ENCODE assay signal across 8 mouse cellular contexts in the genomic region with DNA sequence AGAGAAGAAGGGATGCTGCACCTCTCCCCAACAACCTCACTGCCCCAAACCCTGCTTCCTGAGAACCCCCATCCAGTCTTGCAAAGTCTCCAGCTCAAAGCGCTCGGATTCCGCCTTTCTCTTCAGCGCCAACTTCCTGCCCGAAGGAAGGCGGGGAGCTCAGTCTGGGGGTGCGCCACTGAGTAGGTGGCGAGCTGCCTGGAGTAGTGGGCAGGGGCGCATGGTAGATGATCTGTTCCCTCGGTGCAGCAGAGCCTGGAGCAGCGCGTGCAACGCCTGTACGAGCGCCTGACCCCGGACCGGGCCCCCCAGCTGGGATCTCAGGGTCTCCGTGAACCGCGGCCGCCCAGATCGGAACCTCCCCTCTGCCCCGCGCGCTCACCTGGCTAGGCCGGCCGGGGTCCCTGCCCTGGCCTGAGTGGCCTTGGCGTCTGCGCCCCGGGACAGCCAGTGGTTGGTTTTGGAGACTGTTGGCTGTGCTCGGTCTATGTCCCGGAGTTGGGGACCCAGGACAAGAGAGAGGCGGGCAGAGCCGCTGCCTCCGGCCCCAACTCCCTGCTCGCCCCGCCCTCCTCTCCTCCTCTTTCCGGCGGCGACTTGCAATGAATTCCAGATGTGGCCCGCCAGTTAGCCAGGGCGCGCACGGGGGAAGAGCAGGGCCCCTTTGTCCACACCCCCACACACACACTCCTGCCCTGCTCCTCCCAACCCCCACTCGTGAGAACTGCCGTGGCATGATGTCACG. TPM values are rescaled to one million over a fixed set of nuclear protein-coding genes. Genes with fewer than 3 reads are reported as not detected.
DNase-seq lines count a peak whose midpoint lies in the region; ATAC-seq and TF ChIP-seq lines count a peak whose summit lies in the region.

TSS of gene S1pr2 (minus strand) at position 566 of the 745 bp plus-strand sequence.

- TF ChIP-seq CTCF in left cerebral cortex, adult 2 months (IDR thresholded peaks at IDR 0.05) = no peak

- no peaks in the 10 kb centered on the region for H3K36me3 ChIP-seq in hindbrain, embryonic 13.5 days
- H3K36me3 ChIP-seq in macrophage (ENCODE audit: inconsistent target) = peaks cover 12% of the 10 kb centered on the region; the same call in 1 of the 2 replicates

- H3K4me2 ChIP-seq in hindbrain, embryonic 13.5 days = peak within 1 kb of the TSS; percentile 98

- H3K9me3 ChIP-seq in hindbrain, embryonic 13.5 days = no peaks in the 10 kb centered on the region

- peak within 1 kb of the TSS; percentile 85 for H3K9ac ChIP-seq in hindbrain, embryonic 13.5 days

- peaks cover 42% of the 10 kb centered on the region for H3K4me1 ChIP-seq in hindbrain, embryonic 13.5 days (replicated peaks)

- peak within 1 kb of the TSS; percentile 63 for H3K4me3 ChIP-seq in hindbrain, embryonic 13.5 days
- peak within 1 kb of the TSS; percentile 83 for H3K4me3 ChIP-seq in left cerebral cortex, adult 2 months
- peak within 1 kb of the TSS; percentile 98 for H3K4me3 ChIP-seq in macrophage (ENCODE audit: inconsistent target)

- ATAC-seq in hindbrain, embryonic 13.5 days (ENCODE audit: low FRiP score) = peak; percentile 58

- H3K27ac ChIP-seq in hindbrain, embryonic 13.5 days = peak within 1 kb of the TSS; percentile 68
- peak within 1 kb of the TSS; percentile 52 for H3K27ac ChIP-seq in left cerebral cortex, adult 2 months
- H3K27ac ChIP-seq in macrophage = peak within 1 kb of the TSS; percentile 90

- H3K27me3 ChIP-seq in hindbrain, embryonic 13.5 days = peaks cover 8% of the 10 kb centered on the region; the same call in 1 of the 2 replicates

- under 1% methylated on average over 44 of the region's 47 CpGs for WGBS in hindbrain, embryonic 13.5 days
- WGBS in macrophage (ENCODE audit: missing documents) = under 1% methylated on average over 47 of the region's 47 CpGs

- peaks cover 49% of the 10 kb centered on the region for H3K79me2 ChIP-seq in macrophage (ENCODE audit: inconsistent target)

- peak; percentile 93 for DNase-seq in NIH3T3 (ENCODE audit: low read depth)
- DNase-seq in cerebellum, postnatal 25 days = peak; percentile 23 to 48
- DNase-seq in frontal cortex, postnatal 25 days (ENCODE audit: low spot score in 2 of 2) = peak; percentile 28 to 41
- DNase-seq in left cerebral cortex, adult 2 months (ENCODE audit: extremely low spot score in 1 of 2, low spot score in 2 of 2) = peak; percentile 40 to 50
- DNase-seq in right cerebral cortex, adult 18-20 months = peak; percentile 57
- DNase-seq in urinary bladder, adult 2 months (ENCODE audit: low spot score) = peak; percentile 62

- intact Hi-C loops in left cerebral cortex, adult 2 months (cut with DNase I) = no loop called here

RNA-seq across cellular contexts. Expression of gene S1pr2, which starts in this region (rescaled TPM):
- polyA plus RNA-seq in hindbrain, embryonic 13.5 days (2015; fragmentation: Nextera tagmentation; extraction: Ambion mirVana) = 11.0 and 14.3 TPM in 2 replicates
- 1 to 10 TPM; 3.2 to 4.4 TPM for total RNA-seq in left cerebral cortex, adult 2 months (2021)
- 10 to 100 TPM in 19 of 26 experiments, 1 to 10 TPM in 7; 4.2 to 77.2 (median 16.0) TPM for total RNA-seq in macrophage (2018; cell fraction: chromatin; rRNA removed)
- total RNA-seq in macrophage (2018; cell fraction: cytosol; rRNA removed) = 10 to 100 TPM in 25 of 26 experiments, 1 to 10 TPM in 1; 9.4 to 57.2 (median 41.3) TPM
- 10 to 100 TPM; 12.2 to 88.6 (median 34.5) TPM for total RNA-seq in macrophage (2018; cell fraction: nucleus; rRNA removed)
- polyA plus RNA-seq in macrophage (2018) = 16.4 to 43.0 TPM (median 32.4 TPM) in 3 replicates
- polyA plus RNA-seq in urinary bladder, adult 2 months (2012; rRNA removed) = 11.6 and 11.7 TPM in 2 replicates

Comparison
In these comparisons a context has a peak if more than half of its experiments do, and no peak if none do; other contexts are left out.
1. Peak in every context shown above with its lines: DNase-seq, ATAC-seq, H3K4me3 ChIP-seq and H3K27ac ChIP-seq.
2. DNase-seq: peak in every context shown above with its lines; median percentile 93 in NIH3T3; 62 in urinary bladder, adult 2 months; 57 in right cerebral cortex, adult 18-20 months; 45 in left cerebral cortex, adult 2 months; 36 in cerebellum, postnatal 25 days; 34 in frontal cortex, postnatal 25 days.